Mouse (Mus musculus): ENCODE measurements around the gene Fnd3c2.
"Not testable (repeated sequence)": the region's sequence is repeated elsewhere in the genome, so short reads cannot be mapped to it uniquely, and the experiment has no call there.

Fnd3c2 gene

GRCm38 (mm10) chrX:106255276-106255675 is at the start of gene Fnd3c2:
Gene Fnd3c2 (minus strand): TSS chrX:106255376.
- CTCF ChIA-PET: no interaction called here

GRCm38 (mm10) chrX:106284441-106284840 is 29.3 kb upstream of the Fnd3c2 start:
- CTCF ChIA-PET: no interaction called here

- CTCF ChIA-PET: no interaction called here
Measured at GRCm38 (mm10) chrX:106221058-106221457, 34.1 kb downstream of the Fnd3c2 start, which contains the start of gene Taf9b. Gene Taf9b (minus strand): TSS chrX:106221158.

GRCm38 (mm10) chrX:106219171-106220032 is 35.8 kb downstream of the Fnd3c2 start:
- CTCF ChIA-PET: no interaction called here

GRCm38 (mm10) chrX:106209100-106209499 is 46.1 kb downstream of the Fnd3c2 start:
- CTCF ChIA-PET: no interaction called here

GRCm38 (mm10) chrX:106198904-106199303 is 56.3 kb downstream of the Fnd3c2 start:
- CTCF ChIA-PET: no interaction called here

- CTCF ChIA-PET: no interaction called here
Measured at GRCm38 (mm10) chrX:106197308-106197707, 57.9 kb downstream of the Fnd3c2 start.

- CTCF ChIA-PET: not testable (repeated sequence)
Measured at GRCm38 (mm10) chrX:106194361-106194760, 60.8 kb downstream of the Fnd3c2 start.

GRCm38 (mm10) chrX:106190091-106190490 is 65.1 kb downstream of the Fnd3c2 start:
- CTCF ChIA-PET: no interaction called here

GRCm38 (mm10) chrX:106189356-106189755 is 65.8 kb downstream of the Fnd3c2 start:
- CTCF ChIA-PET: no interaction called here

- CTCF ChIA-PET: interaction anchor here (0.5 to 0.6 kb wide), 2 partner anchors 183 to 268 kb away, joined by 3 read pairs; no protein-coding TSS in a partner anchor
Measured at GRCm38 (mm10) chrX:106187737-106188136, 67.4 kb downstream of the Fnd3c2 start.

GRCm38 (mm10) chrX:106186713-106187649 is 68.2 kb downstream of the Fnd3c2 start, which contains the start of gene Pgk1:
Gene Pgk1 (plus strand): TSS chrX:106187100.
- CTCF ChIA-PET: interaction anchor here (0.6 to 0.8 kb wide), 4 partner anchors 21 to 1620 kb away, joined by 3 to 4 read pairs (median 3); no protein-coding TSS in a partner anchor

- CTCF ChIA-PET: interaction anchor here (0.6 kb wide), 1 partner anchor 17 kb away, joined by 3 read pairs; no protein-coding TSS in a partner anchor
Measured at GRCm38 (mm10) chrX:106185706-106186105, 69.5 kb downstream of the Fnd3c2 start.
